Mouse (Mus musculus) ovary, postnatal 36 days (tissue): ENCODE measurements around the gene Fam186a.
"Not testable (repeated sequence)": the region's sequence is repeated elsewhere in the genome, so short reads cannot be mapped to it uniquely, and the experiment has no call there.

ENCODE experiments used
- DNase-seq: peaks from one replicate; pipeline ENCODE4 v3.0.0; 2022; ENCODE audit warnings: low spot score, mixed read lengths

Gene Fam186a

DNA sequence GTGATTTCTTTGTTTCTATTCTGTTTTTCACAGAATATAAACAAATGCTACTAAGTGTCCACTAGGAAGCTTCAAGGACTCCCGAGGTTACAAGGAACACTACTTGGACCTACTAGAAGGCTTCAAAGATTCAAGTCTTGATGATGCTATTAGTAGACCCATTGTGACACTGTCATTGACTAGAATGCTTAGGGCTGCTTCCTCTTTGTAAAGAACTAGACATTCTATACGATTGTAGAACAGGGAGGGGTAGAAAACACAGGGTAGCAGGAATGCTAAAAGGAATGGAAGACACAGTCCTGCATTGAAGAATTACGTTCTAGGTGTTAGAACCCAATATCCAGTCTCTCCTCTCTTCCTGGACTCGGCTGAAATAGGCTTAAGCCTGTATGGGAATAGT is at the start of gene Fam186a:
TSS of gene Fam186a (minus strand) at position 101 of the 400 bp plus-strand sequence.
- no peak for DNase-seq

DNA sequence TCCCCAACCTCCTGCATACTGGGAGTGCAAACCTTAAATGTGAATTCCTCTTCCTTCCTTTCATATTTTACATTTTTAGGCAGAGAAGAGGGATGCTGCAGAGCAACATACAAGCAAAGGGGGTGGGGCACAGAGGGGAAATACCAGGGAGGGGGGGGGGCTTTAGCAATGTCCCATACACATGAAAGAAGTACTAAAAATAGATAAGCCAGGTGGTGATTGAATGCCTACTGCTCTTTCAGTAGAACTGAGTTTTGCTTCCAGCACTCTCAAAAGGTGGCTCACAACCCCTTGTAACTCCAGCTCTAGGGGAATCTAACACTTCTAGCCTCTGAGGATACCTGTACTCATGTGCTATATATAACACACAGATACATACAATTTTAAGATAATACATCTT is 39.3 kb upstream of the Fam186a start:
- no peak for DNase-seq

DNA sequence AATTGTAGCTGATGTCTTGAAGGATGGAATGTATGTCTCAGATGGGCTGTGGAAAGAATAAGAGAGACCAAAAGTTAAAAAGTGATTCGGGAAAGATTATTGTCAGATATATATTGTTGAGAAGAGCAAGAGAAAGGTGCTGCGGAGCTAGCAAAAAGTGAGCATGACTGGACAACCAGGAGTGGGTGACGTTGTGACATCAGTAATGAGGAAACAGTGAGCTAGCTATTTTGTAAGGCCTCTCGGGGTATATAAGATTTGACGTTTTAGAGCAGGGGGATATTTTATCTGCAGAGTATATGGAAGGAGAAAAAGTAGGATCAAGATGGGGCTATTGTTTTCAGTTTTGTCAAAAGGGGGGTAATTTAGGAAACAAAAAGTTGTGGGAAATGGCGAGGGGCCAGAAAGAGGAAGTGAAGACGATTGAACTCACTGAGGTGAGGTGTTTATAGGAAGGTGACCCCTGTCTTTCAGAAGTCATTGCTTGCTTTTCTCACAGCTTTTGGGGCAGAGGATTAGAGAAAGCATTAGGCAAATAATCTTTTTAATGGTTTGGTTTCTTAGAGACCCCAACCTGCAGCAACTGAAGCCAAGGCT is 37.9 kb upstream of the Fam186a start:
- no peak for DNase-seq

DNA sequence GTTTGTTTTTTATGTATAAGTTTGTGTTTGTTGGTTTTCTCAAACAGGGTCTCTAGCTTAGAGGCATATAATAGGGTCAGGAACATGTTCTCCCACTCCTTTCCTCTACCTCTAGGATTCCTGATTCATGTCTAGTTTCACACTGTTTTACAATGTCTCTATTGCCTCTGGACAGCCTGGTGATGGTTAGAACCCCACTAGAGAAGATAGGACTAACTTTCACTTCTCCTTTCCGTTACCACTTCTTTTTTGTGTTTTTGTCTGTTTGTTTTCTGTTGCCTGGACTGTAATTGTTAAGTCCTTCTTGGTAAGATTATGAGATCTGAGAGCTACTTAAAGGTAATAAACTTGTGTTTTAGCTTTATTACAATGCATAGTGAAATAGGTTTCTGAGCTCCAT is 32.5 kb upstream of the Fam186a start:
- DNase-seq: no peak

DNA sequence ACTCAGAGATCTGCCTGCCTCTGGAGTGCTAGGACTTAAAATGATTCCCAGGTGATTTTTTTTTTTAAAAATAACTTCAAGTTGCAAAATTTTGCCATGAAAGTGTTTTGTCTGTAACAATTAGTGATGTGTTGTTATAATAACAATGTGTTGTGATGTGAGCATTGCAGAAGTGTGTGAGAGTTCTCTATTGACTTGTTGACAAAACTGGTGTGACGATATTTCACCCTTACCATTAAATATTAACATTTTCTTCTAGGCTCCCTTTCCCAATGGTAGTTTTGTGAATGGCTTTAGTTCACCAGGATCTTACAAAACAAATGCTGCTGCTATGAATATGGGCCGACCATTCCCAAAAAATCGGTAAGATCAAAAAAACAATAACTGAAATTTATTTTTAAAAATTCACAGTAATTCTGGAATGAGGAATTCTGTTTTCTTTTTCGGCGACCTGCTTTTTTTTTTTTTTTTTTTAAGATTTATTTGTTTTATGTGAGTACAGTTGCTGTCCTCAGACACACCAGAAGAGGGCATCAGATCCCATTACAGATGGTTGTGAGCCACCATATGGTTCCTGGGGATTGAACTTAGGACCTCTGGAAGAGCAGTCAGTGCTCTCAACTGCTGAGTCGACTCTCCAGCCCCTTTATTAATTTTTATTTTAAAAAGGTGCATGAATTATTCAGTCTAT is 30.4 kb upstream of the Fam186a start:
- no peak for DNase-seq

DNA sequence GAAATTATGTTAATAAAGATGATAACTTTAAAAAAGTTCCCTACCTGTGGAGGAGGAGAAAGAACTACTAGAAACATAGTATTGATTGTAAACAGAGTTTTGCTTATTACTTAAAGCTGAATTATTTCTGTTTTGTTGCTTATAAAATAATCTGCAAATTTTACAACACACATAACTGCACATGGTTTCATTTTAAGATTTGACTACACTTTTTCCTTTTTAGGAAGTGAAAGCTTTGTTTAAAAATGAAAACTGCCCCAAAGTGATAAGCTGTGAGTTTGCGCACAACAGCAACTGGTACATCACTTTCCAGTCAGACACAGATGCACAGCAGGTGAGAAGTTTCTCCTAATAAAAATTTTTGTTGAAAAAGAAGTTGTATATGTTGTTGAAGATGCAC is 26.2 kb upstream of the Fam186a start:
- DNase-seq: no peak

DNA sequence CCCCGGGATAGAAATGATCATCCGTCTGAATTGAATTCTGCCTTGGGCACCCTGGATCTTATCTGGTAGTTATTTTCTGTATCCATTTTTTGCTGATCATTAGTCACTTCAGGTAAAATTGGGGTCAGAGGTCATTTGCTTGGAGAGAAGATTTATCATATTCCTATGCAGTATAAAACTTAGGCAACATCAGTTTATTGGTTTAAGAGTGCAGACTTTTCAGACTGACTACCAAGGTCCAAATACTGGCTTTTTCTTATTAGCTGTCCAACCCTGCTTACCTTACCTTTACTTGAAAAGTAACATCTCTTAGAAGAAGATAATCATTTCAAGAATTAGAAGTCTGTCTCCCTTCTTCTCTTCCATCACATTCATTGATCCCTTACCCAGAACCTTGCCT is 12.9 kb upstream of the Fam186a start:
- no peak for DNase-seq

DNA sequence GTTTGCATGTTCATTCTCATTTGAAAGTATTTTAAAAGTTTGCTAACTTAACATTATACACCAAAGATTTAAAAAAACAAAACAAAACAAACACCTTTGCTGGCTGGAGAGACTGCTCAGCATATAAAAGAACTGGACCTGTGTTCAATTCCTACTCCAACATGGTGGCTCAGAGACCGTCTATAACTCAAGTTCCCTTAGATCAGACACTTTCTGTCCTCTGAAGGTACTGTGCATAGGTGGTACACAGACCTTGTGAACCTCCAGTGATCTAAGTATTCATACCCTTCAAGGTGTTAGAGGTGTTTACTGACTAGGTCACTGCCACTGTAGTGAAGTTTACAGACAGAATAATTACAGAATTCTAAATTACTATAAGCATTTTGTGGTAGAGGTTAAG is 12.4 kb upstream of the Fam186a start:
- no peak for DNase-seq

DNA sequence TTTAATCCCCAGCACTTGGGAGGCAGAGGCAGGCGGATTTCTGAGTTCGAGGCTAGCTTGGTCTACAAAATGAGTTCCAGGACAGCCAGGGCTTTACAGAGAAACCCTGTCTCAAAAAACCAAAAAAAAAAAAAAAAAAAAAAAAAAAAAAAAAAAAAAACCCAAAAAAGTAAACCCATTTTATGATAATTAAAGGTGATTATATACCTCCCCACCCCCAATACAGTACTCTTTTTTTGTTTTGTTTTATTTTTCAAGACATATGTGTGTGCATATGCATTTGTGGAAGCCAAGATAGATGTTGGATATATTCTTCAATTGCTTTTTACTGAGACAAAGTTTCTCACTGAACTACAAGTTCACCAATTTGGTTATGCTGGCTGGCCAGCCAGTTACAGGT is 9.3 kb upstream of the Fam186a start:
- not testable (repeated sequence) for DNase-seq

DNA sequence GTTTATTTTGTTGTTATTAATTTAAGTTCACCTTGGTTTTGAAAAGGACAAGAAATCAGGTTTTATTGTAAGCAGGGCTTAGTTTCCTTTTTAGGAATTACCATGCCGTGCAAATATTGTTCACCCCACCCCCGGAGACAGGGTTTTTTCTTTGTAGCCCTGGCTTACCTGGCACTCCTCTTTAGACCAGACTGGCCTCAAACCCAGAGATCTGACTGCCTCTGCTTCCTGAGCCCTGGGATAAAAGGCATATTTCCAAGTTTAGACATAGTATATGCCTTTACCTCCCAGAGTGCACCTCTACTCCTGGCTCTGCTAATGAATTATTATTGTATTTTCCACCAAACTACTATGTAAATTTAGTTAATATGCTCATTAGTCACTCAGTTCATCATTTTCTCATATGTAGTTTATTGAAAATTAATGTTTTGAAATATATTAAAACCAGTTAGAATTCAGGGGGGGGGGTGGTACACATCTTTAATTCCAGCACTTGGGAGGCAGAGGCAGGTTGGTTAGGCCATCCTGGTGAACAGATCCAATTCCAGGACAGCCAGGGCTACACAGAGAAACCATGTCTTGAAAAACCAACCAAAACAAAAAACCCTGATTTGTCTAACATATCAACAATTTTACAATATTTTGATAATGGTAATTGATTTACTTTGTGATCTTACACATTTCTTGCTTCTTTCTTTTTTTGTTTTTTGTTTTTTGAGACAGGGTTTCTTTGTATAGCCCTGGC is 7.8 kb upstream of the Fam186a start:
- DNase-seq: no peak

DNA sequence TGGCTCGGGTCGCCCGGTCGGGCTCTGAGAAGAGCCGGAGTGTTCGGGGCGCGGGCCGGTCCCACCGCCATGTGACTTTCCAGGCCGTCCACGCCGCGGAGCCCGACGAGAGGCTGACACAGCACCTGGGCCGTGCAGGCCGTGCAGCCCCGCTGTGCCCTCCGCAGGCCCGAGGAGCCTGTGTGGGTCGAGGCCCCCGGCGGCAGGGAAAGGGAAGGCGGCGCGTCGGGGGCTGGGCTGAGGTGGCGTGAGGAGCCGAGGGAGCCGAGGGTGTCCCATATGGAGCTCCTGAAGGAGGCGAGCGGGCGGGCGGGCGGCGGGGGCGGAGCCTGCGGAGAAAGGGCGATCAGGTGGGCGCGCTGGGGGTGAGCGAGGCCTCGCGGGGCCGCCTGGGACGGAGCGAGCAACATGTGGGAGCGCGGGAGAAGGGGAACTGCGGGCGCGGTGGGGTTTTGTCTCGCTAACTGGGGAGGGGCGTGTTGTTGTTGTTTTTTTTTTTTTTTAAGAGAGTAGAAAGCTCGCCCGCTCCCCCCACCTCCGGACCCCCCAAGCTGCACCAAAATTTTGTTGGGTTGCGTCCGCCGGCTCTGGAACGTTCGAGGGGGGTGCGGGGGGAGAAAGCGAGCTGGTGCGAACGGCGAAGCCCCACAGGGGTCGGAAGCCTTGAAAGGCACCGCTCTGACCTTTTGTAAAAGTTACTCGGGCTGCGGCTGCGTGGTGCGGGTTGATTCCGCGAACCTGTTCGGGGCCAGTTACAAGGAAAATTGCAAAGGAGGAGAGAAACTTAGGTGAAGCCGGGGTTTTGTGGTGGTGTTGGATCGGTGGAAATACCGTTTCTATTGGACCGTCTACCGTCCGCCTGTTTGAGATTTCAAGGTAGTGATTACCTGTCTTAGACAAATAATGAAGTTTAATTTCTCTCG is 6.4 kb upstream of the Fam186a start:
- peak; percentile 39 for DNase-seq

DNA sequence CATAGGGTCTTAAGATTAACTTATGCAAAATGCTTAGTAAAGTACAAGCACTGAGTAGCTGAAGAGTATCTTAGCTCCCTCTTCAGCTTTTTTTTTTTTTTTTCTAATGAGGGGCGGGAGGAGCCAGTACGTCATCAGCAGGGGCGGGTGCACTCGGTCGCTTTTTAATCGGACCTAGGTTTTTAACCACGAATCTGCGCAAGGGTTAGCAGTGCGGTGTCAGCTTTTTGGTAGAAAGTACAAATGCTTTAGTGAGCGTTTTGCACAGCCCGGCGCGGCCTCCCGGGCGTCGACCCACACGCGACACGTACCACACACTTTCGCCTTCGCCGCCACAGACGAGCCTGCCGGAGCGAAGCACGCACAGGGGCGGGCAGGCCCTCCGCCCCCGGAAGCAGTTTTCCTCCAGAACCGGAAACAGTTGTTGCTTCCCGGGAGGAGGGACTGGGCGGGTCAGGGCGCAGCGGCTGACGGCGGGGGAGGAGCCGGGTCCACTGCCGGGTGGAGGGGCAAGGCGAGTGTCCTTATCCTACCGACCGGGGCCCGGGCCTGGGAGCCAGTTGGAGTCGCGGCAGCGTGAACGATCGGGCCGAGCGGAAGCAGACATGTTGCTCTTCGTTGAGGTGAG is 5.6 kb upstream of the Fam186a start:
- DNase-seq: peak; percentile 96

DNA sequence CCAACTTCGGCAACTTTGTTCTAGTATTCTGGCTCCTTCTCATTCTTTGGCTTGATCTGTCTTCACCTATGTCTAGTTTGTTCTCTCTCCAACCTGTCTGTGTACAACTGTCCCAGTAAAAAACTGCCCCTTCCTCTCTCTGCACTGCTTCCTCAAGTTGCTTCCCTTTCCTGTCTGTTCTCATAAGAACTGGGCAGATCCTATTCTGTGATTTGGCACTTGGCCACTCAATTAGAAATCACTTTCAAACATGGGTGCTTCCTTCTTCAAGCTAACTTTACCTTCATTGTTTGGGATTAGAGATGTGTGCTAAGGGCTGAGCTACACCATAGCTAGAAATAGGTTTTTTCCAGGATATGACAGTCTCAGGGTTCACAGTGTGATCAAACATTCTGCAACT is 3.7 kb upstream of the Fam186a start:
- DNase-seq: no peak

DNA sequence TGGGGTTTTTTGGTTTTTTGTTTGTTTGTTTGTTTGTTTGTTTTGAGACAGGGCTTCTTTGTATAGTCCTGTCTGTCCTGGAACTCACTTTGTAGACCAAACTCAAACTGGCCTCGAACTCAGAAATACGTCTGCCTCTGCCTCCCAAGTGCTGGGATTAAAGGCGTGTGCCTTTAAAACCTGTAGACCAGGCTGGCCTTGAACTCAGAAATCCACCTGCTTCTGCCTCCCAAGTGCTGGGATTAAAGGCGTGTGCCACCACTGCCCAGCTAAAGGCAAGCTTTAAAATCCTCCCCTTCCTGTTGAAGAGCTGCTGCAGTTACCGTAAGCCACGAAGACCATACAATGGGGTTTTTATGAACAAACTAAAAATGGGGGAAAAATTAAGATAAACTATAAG is 2.9 kb upstream of the Fam186a start, which contains the start of gene Larp4:
TSS of gene Larp4 (plus strand) at position 301 of the 400 bp plus-strand sequence.
- DNase-seq: not testable (repeated sequence)

DNA sequence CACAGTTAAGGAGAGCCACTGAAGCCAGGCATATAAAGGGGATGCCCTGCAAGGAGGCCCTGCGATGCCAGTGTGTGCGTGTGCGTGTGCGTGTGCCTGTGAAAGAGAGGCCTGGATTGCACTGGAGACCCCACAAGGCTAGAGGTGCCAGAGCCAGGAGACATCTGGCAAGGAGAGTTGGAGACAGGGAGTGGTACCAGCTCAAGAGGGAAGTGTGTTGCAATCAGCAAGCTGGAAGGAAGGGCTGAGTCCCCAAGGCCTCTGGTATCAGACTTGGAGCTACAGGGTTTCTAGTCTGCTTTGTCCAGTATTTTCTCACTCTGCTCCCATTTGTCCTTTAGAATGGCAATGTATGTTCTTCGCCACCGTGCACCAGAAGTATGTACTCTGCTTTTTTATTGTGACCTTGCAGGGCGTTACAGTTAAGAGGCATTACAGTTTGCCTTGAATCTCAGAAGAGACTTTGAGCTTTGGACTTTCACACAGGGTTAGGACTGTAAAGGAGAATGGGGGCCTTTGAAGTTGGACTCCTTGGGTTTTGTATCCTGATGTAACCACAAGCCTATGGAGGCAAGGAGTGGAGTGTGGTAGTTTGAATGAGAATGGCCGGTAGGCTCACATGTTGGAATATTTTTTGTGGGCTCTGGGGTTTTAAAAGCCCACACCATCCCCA is 1.6 kb downstream of the Fam186a start:
- no peak for DNase-seq

DNA sequence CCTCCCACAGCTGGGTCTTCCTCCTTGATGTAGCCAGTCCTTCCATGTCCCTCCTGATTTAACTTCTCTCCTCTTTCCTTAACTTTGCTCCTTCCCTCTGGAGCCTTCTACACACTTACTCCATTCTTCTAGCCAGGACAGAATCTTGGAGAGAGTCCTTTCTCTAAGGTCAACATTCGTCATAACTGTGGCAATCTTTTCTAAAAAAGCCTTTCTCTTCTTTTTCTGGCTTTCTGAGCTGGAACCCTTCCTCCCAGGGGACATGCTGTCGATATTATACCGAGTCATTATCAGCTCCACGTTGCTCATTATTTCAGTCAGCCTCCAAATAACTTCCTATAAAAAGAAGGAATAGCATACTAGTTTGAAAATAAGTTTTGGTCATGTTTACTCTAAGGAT is 11.5 kb downstream of the Fam186a start:
- DNase-seq: no peak

DNA sequence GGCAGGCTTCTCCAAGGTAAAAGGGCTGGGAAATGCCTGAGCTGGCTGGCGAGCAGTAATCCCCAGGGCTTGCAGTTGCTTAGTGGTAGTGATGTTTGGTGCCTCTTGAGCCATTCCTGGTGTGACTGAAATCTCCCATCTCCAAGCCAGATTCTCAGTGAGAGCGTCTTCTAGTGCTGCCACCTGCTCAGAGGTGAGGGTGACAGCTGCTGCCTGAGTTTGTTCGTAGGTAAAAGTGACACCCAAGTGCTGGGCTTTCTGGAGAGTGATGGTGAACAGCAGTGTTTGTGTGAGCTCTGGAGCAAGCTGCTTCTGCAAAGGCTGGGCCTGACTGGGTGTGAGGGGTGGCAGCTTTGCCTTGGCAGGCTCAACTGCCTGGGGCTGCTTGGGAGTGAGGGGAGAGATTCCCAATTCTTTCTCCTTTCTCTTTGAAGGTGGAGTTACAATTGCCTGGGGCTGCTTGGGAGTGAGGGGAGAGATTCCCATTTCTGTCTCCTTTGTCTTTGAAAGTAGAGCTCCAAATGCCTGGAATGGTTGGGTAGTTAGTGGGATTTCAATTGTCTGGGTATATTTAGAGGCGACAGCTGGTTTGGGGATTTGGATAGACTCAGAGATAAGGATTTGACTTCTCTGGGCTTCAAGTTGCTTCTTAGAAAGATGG is 25.8 kb downstream of the Fam186a start:
- DNase-seq: no peak

DNA sequence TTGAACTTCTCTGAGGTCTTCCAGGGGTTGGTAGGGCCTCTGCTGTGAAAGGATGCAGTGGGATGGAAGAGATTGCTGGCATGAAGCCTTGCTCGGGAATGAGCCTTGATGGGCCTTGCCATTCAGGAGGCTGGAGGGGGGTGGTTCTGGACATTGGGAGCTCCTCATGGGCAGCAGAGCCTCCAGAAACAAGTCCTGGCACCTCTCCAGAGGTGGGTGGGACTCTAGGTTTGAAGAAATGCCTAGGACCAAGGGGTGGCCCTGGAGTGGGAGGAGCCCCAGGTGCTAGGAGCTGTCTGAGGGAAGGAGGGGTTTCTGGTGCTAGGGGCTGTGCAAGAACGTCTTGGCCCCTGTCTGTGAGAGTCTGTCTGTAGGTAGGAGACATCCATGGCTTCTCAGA is 26.4 kb downstream of the Fam186a start:
- DNase-seq: no peak

DNA sequence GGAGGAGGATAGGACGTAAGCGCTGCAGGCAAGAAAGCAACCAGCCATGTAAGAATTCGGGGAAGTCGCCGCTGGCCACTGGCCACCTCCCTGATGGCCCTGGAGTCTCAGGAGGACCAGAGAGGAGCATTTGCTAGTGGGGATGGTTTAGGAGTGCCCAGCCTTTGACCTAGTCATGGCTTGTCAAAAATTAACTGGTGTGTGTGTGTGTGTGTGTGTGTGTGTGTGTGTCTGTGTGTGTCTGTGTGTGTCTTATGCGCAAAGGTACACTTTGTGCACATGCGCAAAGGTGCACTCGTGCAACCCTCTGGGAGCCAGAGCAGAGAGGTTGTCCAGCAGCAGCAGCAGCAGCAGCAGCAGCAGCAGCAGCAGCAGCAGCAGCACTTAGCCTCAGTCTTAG is 29.0 kb downstream of the Fam186a start:
- DNase-seq: no peak

DNA sequence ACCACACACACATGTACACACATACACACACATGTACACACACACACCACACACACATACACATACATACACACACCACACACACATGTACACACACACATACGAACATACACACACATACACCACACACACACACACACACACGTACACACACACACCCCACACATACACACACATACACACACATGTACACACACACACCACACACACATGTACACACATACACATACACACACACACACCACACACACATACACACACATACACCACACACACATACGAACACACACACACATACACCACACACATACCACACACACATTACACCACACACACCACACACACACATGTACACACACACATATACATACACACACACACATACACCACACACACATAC is 30.2 kb downstream of the Fam186a start:
- DNase-seq: no peak

DNA sequence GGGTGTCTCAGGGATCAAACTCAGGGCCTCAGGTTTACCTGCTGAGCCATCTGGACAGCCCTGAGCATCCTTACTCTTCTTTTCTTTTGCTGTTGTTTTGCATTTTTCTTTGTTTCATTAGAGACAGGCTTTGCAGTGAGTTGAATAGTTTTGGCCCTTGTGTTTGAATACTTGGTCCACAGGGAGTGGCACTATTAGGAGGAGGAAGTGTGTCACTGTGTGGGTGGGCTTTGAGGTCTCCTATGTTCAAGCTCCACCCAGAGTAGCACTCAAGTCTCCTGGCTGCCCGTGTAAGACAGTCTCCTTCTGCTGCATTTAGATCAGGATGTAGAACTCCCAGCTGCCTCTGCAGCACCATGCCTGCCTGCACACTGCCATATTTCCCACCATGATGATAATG is 32.4 kb downstream of the Fam186a start:
- no peak for DNase-seq
